Mouse (Mus musculus) heart, postnatal 0 days (tissue): ENCODE measurements at regions not wholly inside any gene's neighbourhood (a gene's known extent, or its start where the extent isn't known, plus 50 kb on each side); places are given as distances from the start of the nearest gene placed in this dataset.
A peak's percentile ranks its signal among the peaks of the same experiment; 100 is the strongest.

Source experiments
- ATAC-seq: fragments of 200-750 bp; cut with Nextera tagmentation; 2 replicates; pipeline ENCODE4 v1.8.0; 2017; ENCODE audit warnings: low read depth, moderate number of reproducible peaks, moderate library complexity; ENCODE audit not compliant: insufficient read depth
- DNase-seq: peaks from one replicate; pipeline ENCODE4 v3.0.0-alpha.2; 2016; ENCODE audit warnings: low spot score
- H3K27ac ChIP-seq: fragments of 300-500 bp; sonication (generic); 2 replicates; pipeline ENCODE4 v1.5.1; 2014; ENCODE audit warnings: low read depth, mild to moderate bottlenecking
- H3K27me3 ChIP-seq: fragments of 300-500 bp; sonication (generic); 2 replicates; pipeline ENCODE4 v1.6.1; 2014; ENCODE audit warnings: low read length, mixed read lengths; ENCODE audit not compliant: control insufficient read depth, insufficient read depth
- H3K36me3 ChIP-seq: fragments of 300-500 bp; sonication (generic); replicated peaks from 2 replicates; pipeline ENCODE4 v1.6.1; 2014; ENCODE audit warnings: low read length, mixed read lengths; ENCODE audit not compliant: control insufficient read depth, insufficient read depth
- H3K4me1 ChIP-seq: fragments of 300-500 bp; sonication (generic); 2 replicates; pipeline ENCODE4 v1.6.1; 2014; ENCODE audit warnings: antibody characterized with exemption; ENCODE audit not compliant: control insufficient read depth, insufficient read depth
- H3K4me2 ChIP-seq: fragments of 300-500 bp; sonication (generic); 2 replicates; pipeline ENCODE4 v1.6.1; 2014; ENCODE audit warnings: low read depth, mild to moderate bottlenecking, low read length, moderate library complexity
- H3K4me3 ChIP-seq: fragments of 300-500 bp; sonication (generic); 2 replicates; pipeline ENCODE4 v1.5.1; 2014; ENCODE audit warnings: low read depth, low read length
- H3K9ac ChIP-seq: fragments of 300-500 bp; sonication (generic); replicated peaks from 2 replicates; pipeline ENCODE4 v1.6.1; 2014; ENCODE audit warnings: low read depth, low read length, mixed read lengths
- H3K9me3 ChIP-seq: fragments of 300-500 bp; sonication (generic); replicated peaks from 2 replicates; pipeline ENCODE4 v1.6.1; 2016; ENCODE audit warnings: low read length; ENCODE audit not compliant: control insufficient read depth
- CTCF ChIP-seq: IDR thresholded peaks from 2 replicates; pipeline ENCODE4 v1.5.1; 2016; ENCODE audit warnings: antibody characterized with exemption, control low read depth, low read depth
- EP300 ChIP-seq: IDR thresholded peaks from 2 replicates; pipeline ENCODE4 v1.6.1; 2016; ENCODE audit warnings: antibody characterized with exemption, low read depth
- WGBS: fragments of 180-500 bp; shearing (Covaris S2); extraction: QIAGEN DNeasy Blood & Tissue Kit; methylation state at CpG from one replicate; pipeline ENCODE4 v1.1.7; 2014; 5-methylcytosine and 5-hydroxymethylcytosine counted together

DNA sequence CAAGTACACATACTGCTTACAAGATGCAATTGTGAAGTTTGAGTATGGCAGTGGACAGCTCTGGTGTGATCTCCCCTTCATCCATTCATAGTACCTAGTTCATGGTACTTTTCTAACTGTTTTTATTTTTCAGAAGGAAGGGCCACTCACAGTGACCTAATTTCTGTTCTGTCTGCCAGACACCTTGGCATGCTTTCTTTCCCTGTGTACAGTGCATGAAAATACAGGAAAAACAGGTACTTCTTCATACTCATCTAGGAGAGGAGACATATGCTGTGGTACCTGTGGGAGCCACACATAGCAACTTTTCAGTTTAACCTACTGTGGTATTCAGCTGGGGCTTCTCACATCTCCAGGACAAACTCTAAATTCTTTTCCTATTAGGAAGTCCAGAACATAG, 545.2 kb downstream of the Rnf144a start:
- ATAC-seq: no peak

DNA sequence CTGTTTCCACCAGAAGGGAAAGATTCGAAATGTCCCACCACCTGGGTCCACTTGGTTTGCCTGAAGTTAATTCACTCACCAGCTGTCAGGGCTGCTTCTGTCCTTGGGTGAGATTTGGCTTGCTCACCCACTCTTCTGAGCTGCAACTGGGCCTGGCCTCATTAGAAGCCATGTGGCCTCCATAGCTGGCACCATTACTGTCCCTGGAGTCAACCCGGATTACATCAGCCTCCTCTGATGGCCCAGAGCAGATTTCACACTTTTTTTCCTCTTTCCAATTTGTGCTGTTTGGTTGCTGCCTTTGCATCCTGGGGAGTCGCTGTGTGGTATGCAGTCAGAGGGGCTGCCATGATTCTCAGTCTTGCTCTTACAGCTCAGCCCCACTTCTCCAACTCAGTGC, 550.0 kb downstream of the Rnf144a start:
- H3K36me3 ChIP-seq: no peaks in the 10 kb centered on the region
- no peak overlapping the region for H3K4me2 ChIP-seq
- H3K27ac ChIP-seq: no peak overlapping the region
- H3K27me3 ChIP-seq: no peaks in the 10 kb centered on the region
- ATAC-seq: no peak
- no peaks in the 10 kb centered on the region for H3K4me1 ChIP-seq
- TF ChIP-seq EP300 (no peak), CTCF (no peak)
- no peaks in the 10 kb centered on the region for H3K9me3 ChIP-seq
- no peak overlapping the region for H3K4me3 ChIP-seq
- no peak for DNase-seq
- no peak overlapping the region for H3K9ac ChIP-seq
- 75% methylated on average over 3 of the region's 3 CpGs for WGBS

More for the DNA sequence above, 545.2 kb downstream of the Rnf144a start:
- Histone ChIP-seq H3K36me3 (no peaks in the 10 kb centered on the region), H3K27me3 (no peaks in the 10 kb centered on the region), H3K4me1 (no peaks in the 10 kb centered on the region), H3K27ac (no peak overlapping the region), H3K4me2 (no peak overlapping the region), H3K9ac (no peak overlapping the region), H3K9me3 (no peaks in the 10 kb centered on the region), H3K4me3 (no peak overlapping the region)
- no peak for DNase-seq
- TF ChIP-seq CTCF (no peak), EP300 (no peak)

DNA sequence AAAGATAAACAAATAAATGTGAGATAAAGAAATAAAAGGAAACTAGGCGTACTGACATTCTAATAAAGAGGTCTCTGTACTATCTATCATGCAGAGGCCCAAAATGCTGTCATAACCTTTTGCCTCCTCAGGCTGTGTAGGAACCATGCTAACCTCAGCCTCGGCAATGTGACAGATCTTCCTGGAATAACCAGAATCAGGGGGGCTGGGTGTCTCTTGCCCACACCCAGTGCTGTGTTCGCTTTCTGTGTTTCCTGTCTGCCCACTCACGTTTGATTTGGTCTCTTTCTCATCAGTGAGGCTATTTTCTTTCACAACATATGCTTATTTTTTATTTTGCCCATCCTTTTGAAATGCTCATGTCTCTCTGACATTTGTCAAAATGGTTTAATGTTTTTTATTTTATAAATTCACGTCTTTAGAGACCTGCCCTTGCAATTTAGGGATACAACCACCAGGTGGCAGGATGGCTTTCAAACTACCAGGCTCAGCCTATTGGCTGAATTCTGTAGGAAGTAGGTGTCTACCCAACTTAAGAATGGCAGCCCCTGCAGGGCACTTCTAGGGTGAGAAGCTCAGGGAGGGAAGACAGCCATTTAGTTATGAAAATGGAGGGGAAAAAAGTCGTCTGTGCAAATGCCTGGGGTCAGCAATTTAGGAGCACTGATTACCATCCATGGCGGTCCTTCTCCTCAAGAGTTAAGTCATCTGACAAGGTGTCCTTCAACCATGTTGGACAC, 550.8 kb downstream of the Rnf144a start:
- 58% methylated on average over 7 of the region's 7 CpGs for WGBS
- ATAC-seq: no peak
- Histone ChIP-seq H3K36me3 (no peaks in the 10 kb centered on the region), H3K4me2 (no peak overlapping the region), H3K4me1 (no peaks in the 10 kb centered on the region), H3K4me3 (no peak overlapping the region), H3K9me3 (no peaks in the 10 kb centered on the region), H3K27me3 (no peaks in the 10 kb centered on the region), H3K27ac (no peak overlapping the region), H3K9ac (no peak overlapping the region)
- no peak for DNase-seq
- TF ChIP-seq CTCF (peak; percentile 58), EP300 (no peak)

DNA sequence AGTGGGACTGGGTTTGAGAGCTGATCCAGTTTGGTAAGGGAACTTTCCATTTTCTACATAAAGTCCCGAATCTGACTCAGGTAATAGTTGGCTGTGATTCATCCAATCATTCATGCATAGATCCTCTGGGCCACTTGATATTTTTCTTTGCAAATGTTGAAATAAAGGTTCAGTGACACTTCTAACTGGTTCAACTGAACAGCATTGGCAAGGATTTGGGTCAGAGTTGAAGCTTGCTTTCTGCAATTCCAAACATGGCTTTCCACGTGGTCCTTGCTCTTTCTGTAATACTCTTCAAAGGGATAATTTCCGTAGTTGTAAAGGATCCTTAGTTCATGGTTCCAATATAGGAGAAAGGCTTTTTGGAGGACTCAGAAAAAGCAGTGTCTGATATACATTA, 554.0 kb downstream of the Rnf144a start:
- Histone ChIP-seq H3K27ac (no peak overlapping the region), H3K36me3 (no peaks in the 10 kb centered on the region), H3K9me3 (no peaks in the 10 kb centered on the region), H3K9ac (no peak overlapping the region), H3K27me3 (no peaks in the 10 kb centered on the region), H3K4me1 (no peaks in the 10 kb centered on the region), H3K4me2 (no peak overlapping the region), H3K4me3 (no peak overlapping the region)
- TF ChIP-seq EP300: no peak
- TF ChIP-seq CTCF: no peak
- DNase-seq (no peak), ATAC-seq (no peak)
- 82% methylated on average over 3 of the region's 3 CpGs for WGBS

DNA sequence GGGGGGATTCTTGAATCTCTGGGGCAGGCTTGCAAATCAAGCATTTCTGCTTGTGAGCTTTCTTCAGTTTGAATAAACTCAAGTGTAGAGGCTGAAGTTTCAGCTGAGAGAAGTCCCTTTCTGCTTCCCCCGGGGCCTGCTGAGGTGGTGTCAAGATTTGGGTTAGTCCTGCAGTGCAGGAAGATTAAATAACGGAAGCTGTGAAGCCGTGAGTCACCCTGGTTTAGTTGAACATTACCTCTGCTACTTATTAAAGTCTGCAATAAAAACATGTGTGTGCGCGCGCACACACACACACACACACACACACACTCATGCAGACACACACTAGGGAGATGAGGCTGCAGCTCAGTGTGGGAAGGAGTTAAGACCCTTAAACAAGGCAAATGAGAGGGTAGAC, 556.7 kb downstream of the Rnf144a start:
- Histone ChIP-seq H3K4me2 (no peak overlapping the region), H3K9me3 (no peaks in the 10 kb centered on the region), H3K9ac (no peak overlapping the region), H3K4me3 (no peak overlapping the region), H3K27ac (no peak overlapping the region), H3K36me3 (no peaks in the 10 kb centered on the region), H3K4me1 (no peaks in the 10 kb centered on the region), H3K27me3 (no peaks in the 10 kb centered on the region)
- TF ChIP-seq EP300: no peak
- TF ChIP-seq CTCF: no peak
- DNase-seq (no peak), ATAC-seq (no peak)
- WGBS: 84% methylated on average over 6 of the region's 6 CpGs

DNA sequence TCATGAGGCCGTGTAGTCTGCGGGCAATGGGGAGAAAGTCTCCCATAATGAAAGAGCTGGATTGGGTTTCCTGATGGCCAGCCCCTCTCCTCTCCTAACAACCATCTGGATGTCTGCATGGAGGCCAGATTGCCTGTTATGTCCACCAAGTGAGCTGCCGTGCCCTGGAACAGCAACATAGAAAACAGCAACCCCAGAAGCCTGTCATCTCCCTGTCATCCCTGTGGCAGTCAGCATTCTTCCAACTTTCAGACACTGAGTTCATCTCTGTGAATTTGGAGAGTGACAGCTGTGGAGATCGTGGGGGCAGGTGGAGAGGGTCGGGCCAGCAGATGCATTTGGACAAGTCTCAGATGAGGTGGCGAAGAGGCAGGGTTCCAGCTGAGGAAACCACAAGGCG, 585.0 kb downstream of the Rnf144a start:
- no peak overlapping the region for H3K4me2 ChIP-seq
- no peak overlapping the region for H3K9ac ChIP-seq
- H3K4me3 ChIP-seq: no peak overlapping the region
- H3K9me3 ChIP-seq: no peaks in the 10 kb centered on the region
- TF ChIP-seq EP300 (no peak), CTCF (no peak)
- no peak for DNase-seq
- H3K27me3 ChIP-seq: no peaks in the 10 kb centered on the region
- ATAC-seq: no peak
- H3K4me1 ChIP-seq: no peaks in the 10 kb centered on the region
- 62% methylated on average over 7 of the region's 7 CpGs for WGBS
- no peak overlapping the region for H3K27ac ChIP-seq
- H3K36me3 ChIP-seq: no peaks in the 10 kb centered on the region
